Mouse (Mus musculus) retina, embryonic 14.5 days (tissue): Measurements from ENCODE around the gene Zc3h14.

Experiments
- DNase-seq: peaks from one replicate; pipeline ENCODE4 v3.0.0-alpha.2; 2015; ENCODE audit warnings: low spot score

Zc3h14 gene

GRCm38 (mm10) chr12:98746746-98747379 is at the start of gene Zc3h14:
TSS of gene Zc3h14 (plus strand) at chr12:98746964.
- DNase-seq, result peak; percentile 94

DNA sequence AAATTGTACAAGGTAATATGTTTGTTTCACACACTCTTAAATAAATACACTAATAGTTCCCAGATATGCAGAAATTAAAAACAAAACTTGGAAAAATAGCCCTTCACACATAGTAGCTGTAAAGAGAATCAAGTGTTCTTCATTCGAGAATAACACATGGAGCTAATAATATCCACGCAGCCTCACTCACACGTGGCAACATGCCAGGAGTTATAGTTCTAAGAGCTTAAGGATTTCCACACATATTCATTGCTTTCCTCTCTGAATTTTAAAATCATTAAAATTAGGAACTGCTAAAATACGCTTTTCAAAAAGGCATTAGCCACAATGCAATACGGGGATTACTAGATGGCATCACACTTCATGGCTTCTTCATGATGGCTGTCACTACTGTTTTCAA is 49.6 kb upstream of the Zc3h14 start:
- no peak for DNase-seq

- DNase-seq, result no peak
Observed at GRCm38 (mm10) chr12:98701564-98701963, 45.2 kb upstream of the Zc3h14 start.

DNA sequence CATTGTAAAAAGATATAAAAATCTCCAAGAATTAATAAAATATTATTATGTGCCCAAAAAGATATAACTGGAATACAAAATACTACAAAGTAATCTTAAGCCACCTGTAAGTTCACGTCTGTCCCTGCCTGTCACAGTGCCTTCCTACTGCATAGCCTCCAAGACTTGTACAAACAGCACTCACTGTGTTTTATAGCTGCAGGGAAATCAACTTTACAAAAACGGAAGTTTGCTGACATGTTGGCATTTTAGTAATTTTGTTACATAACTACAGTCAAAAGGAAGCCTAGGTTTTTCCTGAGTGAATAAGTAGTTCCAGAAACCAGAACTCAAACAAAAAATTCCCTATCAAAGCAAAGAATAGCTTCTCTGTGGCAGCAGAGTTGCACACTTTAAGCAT is 43.2 kb upstream of the Zc3h14 start:
- DNase-seq, result no peak

GRCm38 (mm10) chr12:98703961-98704360 is 42.8 kb upstream of the Zc3h14 start:
- no peak for DNase-seq

DNA sequence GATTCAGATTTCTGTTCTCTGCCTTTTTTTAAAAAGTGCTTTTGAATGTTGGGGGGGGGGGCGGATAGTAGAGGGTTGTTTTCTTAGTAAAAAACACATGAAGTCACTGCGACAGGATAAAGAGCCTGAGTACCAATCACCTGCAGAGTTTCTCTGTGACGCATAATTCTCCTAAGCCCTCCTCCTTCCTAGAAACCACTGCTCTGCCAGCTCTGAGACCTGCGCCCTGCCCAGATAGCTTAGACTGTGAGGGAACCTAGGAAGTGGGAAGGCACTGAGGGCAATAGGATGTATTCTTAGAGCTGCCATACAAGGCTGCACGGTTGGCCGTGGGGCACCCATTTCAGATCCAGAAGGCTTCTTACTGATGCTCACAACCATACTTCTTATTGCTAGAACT is 33.9 kb upstream of the Zc3h14 start:
- no peak for DNase-seq

GRCm38 (mm10) chr12:98713621-98714103 is 33.1 kb upstream of the Zc3h14 start:
- no peak for DNase-seq

GRCm38 (mm10) chr12:98714757-98715156 is 32.0 kb upstream of the Zc3h14 start:
- peak; percentile 66 for DNase-seq

GRCm38 (mm10) chr12:98716142-98716541 is 30.6 kb upstream of the Zc3h14 start:
- DNase-seq, result no peak

DNA sequence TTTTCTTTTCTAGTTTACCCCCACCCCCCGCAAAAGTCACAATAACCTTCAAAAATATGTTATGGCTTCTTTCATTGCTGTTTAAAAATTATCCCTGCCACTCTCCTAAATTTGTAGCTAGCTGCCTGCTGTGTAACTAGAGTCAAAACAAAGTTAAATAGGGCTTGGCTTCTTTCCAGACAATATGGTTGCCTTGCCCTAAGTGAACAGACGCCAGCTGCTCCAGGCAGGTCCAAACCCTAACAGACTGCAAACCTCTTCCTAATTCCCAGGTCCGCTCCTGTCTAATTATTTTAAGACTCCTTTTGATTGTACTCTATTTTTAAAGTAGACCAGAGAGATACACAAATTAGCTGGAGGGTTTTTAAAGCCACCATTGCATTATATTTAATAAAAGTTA is 26.1 kb upstream of the Zc3h14 start:
- peak; percentile 47 for DNase-seq

- peak; percentile 47 for DNase-seq
Observed at GRCm38 (mm10) chr12:98721030-98721429, 25.7 kb upstream of the Zc3h14 start.

DNA sequence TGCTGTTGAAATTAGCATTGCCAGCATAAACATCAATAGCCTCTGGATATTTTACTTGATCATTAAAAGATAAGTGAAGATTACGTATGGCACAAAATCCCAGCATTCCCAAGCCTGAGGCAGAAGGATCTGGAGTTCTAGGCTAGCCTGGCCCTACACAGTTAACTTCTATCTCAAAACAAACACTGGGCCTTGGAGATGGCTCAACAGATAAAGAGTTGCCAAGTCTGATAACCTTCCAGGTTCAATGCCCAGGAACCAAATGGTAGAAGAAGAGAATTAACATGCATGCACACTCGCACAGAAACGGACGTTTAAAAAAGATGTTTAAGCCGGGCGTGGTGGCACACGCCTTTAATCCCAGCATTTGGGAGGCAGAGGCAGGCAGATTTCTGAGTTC is 22.5 kb upstream of the Zc3h14 start:
- DNase-seq, result no peak

DNA sequence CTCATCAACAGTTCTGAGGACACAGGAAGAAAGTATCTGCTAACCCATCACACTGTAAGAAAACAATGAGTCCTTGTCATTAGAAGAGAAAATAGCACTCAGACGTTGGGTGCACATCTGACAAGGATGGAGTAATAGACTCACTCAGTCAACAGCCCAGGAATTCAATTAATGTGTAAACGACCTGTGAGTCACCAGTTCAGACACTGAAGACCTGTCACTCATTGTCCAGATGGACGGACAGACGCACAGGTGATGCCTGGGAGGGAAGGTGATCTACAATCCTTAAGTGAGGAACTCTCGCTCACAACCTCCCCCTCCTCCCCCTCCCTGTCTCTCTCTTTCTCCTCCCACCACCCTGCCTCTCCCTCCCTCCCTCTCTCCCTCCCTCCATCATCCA is 21.8 kb upstream of the Zc3h14 start:
- DNase-seq, result no peak

DNA sequence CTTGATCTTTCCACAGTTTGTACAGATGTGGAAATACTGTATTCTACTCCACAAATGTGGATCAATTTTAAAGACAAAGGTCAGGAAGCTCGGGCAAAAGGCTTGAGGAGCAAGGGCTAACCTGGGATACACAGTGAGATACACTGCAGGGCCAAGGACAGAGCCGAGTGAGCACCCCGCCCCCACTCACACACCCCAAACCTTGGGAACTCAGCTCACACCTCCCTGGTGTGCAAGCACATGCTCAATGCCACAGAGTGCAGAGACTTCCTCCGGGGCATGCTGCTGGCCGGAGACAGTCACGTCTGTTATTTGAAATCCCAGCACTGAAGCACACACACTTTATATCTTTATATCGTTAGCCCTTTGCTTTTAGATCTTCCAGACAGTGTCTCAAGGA is 20.7 kb upstream of the Zc3h14 start:
- no peak for DNase-seq

- no peak for DNase-seq
Observed at GRCm38 (mm10) chr12:98727186-98727585, 19.6 kb upstream of the Zc3h14 start.

DNA sequence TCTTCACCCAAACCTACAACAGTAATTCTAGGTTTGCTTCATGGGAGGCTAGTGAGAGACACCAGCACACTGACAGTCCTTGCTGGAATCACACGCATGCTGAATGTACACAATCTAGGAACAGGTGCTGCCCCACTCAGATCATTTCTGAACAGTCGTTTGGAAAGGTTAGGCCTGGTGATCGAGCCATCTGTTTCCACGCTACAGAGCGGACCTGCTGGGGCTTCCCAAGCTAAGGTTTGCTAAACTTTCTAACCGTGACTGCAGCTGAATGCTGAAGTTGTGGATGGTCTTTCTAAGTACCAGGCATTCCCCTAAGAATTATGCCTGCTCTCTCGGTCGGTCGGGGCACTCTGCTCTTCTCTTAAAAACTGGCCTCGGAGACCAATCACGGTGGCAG is 16.1 kb upstream of the Zc3h14 start:
- DNase-seq, result no peak

GRCm38 (mm10) chr12:98733165-98733564 is 13.6 kb upstream of the Zc3h14 start:
- DNase-seq, result no peak

- no peak for DNase-seq
Observed at GRCm38 (mm10) chr12:98733776-98734175, 13.0 kb upstream of the Zc3h14 start.

GRCm38 (mm10) chr12:98734246-98734879 is 12.4 kb upstream of the Zc3h14 start:
- peak; percentile 90 for DNase-seq

GRCm38 (mm10) chr12:98734880-98735801 is 11.6 kb upstream of the Zc3h14 start:
- DNase-seq, result peak; percentile 36

GRCm38 (mm10) chr12:98736951-98737800 is 9.6 kb upstream of the Zc3h14 start, which contains the start of gene Ptpn21:
TSS of gene Ptpn21 (minus strand) at chr12:98737405.
- peak; percentile 69 for DNase-seq
